Mouse (Mus musculus): ENCODE measurements around the gene Slc43a2.
"Not testable (repeated sequence)": the region's sequence is repeated elsewhere in the genome, so short reads cannot be mapped to it uniquely, and the experiment has no call there.

Gene Slc43a2

DNA sequence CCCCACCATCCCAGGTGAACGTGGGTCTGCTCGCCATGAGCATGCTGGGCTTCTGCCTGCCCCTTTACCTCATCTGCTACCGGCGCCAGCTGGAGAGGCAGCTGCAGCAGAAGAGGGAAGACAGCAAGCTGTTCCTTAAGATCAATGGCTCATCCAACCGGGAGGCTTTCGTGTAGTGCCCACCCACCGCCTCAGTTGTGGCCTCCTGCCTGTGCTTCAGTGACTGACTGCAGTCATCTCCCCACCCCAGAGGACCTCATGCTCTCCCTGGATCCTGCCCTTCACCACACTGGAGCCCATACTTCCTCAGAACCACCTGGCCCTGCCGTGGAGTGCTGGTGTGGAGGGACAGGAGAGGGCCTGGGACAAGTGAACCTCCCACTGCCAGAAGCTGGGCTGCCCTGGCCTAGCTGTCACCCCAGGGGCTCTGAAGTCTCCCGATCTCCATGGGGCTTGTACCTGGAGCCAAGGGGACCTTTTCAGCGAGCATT lies 40.9 kb downstream of the Slc43a2 start:
- DNase-seq (ENCODE audit: low spot score in 2 of 2): peak in 1 of 2 experiments; percentile 39

DNA sequence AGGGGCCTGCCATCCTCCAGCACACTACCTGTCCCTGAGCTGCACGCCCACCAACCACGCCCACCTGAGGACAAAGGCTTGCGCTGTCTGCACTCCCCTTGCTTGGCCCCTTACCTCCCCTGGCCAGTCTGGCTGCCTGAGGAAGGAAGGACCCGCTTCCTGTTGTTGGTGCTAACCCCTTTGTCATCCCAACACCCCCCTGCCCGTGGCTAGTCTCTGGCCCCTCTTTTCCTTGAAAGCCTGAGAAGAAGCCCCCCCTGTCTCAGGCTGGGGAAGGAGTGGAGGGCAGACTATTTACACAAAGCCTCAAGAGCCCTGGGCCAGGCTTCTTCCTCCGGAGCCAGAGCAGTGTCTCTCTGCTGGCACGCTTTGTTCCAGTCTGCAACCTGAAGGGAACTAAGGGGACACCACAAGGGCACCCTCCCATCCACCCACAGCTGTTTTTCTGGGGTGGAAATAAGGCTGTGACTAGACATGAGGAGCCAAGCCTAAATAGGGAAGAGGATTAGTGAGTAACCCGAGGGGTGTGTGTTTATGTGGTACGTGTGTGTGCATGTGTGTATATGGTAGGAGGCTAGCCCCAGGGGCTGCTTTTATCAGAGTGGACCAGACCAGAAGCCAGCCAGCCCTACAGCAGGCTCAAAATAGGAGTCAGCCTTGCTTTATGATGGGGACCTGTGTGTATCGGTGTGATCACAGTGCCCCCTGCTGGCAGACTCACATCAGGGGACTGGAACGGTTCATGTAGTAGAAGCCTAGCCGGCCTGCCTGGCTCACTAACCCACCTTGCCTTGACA lies 41.6 kb downstream of the Slc43a2 start:
- peak; percentile 88 to 89 for DNase-seq (ENCODE audit: low spot score in 2 of 2)

DNA sequence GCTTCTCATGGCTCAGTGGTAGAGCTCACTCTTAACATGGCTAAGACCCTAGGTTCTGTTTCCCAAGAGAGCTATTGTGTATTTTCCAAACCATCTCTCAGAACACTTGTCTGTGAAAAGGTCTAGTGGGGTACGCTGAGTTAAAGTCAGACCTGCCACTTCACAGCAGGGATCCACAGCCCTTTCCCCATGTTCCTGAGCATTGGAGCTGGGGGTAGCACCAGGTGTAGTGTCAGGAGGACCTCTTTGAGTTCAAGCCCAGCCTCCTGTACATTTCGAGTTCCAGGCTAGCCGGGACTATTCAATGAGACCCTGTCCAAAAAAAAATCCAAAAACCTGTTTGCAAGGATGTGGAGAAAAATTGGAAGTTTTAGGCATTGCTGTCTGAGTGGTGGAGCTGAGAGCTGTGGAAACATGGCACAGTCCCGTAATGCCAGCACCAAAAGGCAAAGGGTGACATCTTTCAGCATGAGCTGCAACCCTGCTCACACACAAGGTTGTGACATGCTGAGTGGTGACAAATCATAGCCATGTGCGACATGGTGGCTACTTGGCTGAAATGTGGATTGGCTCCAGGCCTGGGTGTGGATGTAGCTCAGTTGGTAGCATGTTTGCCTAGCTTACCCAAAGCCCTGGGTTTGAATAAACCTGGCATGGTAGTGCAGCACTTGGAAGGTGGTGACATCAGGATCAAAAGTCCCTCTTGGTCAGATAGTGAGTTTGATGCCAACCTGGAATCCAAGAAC lies 43.1 kb downstream of the Slc43a2 start:
- no peak for DNase-seq (ENCODE audit: low spot score in 2 of 2)

DNA sequence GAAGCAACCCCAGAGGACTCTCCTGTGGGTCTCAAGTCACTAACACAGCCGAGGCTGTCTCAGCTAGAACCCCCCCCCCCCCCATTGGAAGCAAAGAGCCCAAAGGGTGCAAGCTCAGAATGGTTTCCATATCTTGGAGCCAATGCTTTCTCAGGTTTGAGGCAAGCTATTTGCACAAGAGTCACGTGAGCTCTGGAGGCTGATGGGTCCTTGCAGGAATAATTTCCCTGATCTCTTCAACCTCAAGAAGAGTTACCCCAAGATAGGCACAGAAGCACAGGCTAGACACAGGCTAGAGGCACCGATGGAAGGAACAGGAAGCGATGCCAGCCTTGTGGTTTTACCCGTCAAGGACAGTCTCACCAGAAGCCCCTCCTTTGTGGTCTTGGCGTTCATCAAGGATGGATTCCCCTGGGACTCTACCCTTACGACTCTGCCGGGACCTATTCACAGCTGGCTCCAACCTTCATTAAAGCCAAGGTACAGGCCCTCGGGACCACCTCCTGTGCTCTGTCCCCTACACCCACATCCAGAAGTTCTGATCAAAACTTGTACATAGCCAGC lies 44.1 kb downstream of the Slc43a2 start:
- DNase-seq (ENCODE audit: low spot score in 2 of 2): no peak

DNA sequence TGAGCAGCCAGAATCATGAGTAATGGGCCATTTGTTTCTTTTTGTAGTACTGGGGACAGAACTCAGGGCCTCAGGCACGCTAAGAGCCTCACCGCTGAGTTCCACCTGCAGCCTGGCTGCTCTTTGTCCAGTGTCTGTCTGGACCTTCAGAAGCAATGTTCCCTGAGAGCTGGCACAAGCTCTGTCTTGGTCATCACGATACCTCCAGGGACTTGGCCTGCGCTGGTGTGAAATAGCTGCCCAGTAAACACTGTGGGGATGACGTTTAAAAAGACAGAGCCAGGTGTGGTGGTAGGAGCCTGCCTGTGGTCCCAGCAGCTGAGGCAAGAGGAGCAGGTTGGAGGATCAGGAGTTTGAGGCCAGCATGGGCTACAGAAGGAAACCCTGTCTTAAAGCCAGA lies 47.1 kb downstream of the Slc43a2 start:
- no peak for DNase-seq (ENCODE audit: low spot score in 2 of 2)

DNA sequence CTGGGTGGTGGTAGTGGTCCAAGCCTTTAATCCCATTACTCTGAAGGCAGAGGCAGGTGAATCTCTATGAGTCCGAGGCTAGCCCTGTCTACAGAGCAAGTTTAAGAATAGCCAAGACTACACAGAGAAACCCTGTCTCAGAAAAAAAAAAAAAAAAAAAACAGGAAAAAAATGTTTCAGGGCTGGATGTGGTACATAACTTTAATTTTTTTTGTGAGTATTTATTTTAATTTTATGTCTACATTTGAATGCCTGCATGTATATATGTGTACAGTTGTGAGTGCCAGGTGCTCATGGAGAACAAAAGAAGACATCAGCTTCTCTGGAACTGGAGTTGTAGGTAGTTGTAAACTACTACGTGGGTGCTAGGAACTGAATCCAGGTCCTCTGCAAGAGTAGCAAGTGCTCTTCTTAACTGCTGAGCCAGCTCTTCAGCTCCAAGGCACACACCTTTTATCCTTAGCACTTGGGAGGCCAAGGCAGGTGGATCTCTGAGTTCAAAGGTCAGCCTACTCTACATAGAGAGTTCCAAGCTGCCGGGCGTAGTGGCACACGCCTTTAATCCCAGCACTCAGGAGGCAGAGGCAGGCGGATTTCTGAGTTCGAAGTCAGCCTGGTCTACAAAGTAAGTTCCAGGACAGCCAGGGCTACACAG lies 50.1 kb downstream of the Slc43a2 start:
- DNase-seq (ENCODE audit: low spot score in 2 of 2): no peak

DNA sequence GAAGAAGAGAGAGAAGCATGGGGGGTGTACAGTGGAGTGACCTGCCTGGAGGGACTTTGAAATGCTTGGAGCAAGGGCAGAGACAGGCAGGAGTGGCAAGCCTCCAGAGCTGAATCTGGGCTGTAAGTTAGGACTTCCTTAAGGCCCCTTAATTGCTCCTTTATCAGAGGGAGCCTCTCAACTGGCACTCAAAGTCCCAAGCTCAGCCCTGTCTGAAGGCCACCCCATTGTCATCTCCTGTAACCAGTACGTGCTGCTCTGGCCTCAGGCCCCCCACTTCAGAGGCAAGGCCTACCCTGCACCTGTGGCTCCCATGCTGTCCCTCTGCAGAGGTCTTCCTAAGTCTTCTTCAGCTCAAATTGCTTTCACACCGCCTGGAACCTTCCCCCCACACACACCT lies 52.0 kb downstream of the Slc43a2 start:
- DNase-seq (ENCODE audit: low spot score in 2 of 2): no peak

DNA sequence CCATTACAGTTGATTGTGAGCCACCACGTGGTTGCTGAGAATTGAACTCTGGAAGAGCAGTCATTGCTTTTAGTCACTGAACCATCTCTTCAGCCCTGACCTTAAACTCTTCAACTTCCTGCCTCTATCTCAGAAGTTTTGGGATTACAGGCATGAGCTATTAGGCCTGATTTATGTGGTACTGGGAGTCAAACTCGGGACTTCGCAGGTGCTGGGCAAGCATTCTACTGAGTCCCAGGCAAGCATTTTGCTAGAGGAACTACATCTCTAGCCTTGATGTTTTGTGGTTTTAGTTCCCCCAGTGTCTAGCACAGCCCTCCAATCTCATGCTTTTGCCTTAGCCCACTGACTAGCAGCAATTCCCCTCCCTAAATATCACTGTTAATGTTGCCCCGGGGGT lies 53.6 kb downstream of the Slc43a2 start:
- DNase-seq (ENCODE audit: low spot score in 2 of 2): no peak

DNA sequence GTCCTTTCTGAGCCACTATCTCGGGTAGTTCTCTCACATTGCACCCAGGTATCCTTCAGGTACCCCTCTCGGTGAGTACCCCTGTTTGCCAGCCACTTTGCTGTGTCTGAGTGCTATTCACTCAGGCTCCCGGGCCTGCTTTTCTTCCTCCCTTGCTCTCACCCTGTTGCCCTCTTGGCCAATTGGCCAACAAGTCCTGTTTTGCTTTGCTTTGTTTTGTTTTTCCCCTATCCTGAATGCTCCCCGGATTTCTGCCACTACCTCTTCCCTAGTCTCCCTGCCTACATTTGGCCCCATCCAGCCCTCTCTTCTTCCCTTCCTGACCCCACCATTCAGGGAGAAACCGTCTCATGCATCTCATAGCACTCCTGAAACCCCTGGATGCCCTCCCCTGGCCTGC lies 54.5 kb downstream of the Slc43a2 start:
- no peak for DNase-seq (ENCODE audit: low spot score in 2 of 2)

DNA sequence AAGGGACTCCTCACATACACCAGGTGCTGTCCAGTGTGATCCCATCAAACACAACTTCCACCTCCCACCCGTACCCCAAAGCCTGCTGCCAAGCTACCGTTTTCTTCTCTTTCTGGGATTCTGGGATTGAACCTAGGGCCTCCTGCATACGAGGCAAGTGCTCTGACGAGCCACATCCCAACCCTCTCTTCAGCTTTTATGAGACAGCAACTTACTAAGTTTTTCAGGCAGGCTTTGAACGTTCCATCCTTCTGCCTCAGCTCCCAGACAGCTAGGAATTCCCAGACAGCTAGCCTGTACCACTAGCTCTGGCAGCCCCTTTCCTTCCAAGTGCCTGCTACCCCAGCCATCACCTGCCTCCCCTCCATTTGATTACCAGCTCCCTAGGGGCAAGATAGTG lies 55.5 kb downstream of the Slc43a2 start:
- no peak for DNase-seq (ENCODE audit: low spot score in 2 of 2)

DNA sequence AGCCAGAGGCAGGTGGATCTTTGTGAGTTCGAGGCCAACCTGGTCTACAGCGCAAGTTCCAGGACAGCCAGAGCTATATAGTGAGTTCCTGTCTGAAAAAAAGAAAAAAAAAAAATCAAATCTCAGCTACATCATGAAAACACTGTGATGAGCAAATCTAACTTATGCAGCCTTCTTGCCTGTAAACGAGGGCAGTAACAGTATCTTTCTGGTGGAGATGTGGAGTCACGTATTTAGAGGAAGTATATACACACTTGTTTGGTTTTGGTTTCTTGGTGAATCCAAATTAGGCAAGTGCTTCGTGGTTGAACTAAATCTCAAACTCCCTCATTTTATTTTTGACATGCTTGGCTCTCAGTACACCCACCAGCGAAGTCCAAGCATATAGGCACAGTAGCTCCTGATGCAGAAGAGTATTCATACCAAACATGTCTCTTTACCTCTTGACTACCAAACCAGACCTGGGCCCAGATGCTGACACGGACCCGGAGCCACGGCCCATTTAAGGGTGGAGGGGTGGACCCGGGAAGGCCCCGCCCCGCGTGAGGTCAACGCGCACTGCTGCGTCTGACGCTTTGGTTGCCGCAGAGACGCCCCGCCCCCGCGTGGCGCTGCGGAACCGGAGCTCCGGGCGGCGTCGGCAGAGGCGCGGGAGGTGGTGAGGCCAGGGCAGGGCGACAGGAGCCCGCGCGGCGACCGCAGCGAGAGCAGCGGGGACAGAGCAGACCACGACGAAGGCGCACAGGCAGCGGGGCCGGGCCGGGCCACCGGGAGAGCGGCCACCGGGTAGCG lies 56.2 kb downstream of the Slc43a2 start, which contains the start of gene Pitpna:
Pitpna (plus strand) TSS at position 605 of the 792 bp plus-strand sequence.
- peak; percentile 94 to 95 for DNase-seq (ENCODE audit: low spot score in 2 of 2)

DNA sequence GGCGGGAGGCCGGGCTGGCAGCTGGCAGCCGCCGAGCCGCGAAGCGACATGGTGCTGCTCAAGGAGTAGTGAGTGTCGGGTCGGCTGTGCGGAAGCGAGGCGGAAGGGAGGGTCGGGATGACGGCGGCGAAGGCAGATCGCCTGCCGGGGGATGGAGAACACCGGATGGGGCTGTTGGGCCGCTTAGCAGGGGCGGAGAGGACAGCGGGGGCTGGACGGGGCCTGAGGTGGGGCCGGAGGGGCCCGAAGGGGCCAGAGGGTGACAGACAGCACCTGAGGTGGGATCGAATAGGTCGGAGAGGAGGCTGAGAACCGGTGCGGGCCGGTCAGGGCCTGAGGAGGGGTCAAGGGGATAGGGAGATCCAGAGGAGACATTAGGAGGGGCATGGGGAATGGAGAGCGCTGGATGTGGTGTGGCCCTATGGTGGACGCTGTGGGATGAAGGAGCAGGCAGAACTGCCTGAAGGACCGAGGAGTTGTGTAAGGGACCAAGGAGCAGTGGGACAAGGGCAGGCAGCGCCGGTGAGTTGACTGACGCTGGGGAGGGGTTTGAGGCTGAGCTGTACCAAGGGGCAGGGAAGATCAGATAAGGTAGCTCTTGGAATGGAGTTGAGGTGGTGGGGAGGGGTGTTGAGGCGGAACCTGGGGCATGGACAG lies 56.9 kb downstream of the Slc43a2 start:
- DNase-seq (ENCODE audit: low spot score in 2 of 2): no peak

DNA sequence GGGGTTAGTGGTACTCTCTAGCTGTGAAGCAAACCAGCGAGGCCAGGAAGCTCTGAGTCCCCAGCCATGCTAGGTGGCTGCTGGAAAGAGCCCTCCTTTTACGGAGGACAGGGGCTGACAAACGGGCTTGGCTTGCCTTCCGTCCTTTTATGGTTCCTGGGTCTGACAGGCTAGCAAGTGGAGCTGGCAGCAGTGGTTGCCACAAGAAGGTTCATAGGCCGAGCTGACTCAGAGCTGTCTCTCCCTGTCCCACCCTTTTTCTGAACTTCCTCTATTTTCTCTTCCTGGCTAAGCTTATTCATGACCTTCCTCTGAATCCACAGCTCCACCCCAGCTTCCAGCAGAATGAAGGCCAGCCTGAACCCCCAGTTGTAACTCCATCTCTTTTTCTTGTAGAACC lies 61.1 kb downstream of the Slc43a2 start:
- no peak for DNase-seq (ENCODE audit: low spot score in 2 of 2)

DNA sequence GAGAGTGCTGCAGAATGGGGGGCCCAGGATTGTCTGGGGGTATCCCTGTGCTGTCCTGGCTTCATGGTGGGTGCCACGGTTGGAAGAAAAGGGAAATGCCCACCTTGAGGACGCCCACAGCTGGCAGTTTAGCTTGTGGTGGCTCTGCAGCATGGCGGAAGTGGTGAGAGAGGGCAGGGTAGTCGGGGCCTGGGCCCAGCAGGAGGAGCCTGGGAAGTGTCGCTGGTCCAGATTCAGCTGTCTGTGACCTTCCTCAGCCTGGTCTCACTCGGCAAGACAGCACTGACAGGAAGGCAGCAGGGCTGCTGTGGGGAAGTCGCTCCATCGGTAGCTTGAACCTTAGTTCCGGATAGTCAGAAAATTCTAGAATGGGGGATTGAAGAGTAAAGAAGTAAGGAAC lies 62.9 kb downstream of the Slc43a2 start:
- DNase-seq (ENCODE audit: low spot score in 2 of 2): no peak

DNA sequence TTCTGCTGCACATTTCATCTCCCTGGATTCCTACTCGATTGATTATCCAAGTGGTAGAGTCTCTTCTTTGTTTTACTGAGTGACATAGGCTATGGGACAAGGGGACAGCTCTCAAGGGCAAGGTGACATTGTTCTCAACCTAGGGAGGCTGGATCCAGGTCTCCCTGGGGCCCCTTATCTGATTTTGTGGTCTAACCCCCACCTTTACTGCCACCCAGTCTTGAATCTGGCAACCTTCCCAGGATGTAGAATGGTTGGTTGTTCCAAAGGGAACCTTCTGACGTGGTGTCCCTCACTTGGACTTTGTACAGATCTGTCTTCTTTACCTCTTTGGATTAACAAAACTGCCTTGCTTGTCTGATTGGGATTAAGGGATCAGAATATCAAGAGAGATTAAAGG lies 63.9 kb downstream of the Slc43a2 start:
- DNase-seq (ENCODE audit: low spot score in 2 of 2): no peak

DNA sequence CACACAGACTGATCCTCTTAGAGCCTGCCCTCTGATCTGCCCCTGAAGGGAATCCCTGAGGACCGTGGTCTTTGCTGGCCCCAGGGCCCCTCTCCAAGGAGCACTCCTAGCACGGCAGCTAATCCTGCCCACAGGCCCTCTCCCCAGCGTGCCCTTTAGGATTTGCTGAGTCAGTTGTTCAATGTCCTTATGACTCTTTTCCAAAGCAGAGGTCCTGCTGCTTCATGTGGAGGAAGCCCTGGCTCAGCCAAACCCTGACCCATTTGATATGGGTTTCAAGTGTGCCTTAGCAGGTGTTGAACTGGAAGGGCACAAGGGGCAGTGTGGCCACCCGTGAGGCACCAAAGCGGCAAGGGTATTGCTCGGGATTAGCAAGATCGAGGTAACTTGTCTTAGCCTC lies 64.3 kb downstream of the Slc43a2 start:
- no peak for DNase-seq (ENCODE audit: low spot score in 2 of 2)

DNA sequence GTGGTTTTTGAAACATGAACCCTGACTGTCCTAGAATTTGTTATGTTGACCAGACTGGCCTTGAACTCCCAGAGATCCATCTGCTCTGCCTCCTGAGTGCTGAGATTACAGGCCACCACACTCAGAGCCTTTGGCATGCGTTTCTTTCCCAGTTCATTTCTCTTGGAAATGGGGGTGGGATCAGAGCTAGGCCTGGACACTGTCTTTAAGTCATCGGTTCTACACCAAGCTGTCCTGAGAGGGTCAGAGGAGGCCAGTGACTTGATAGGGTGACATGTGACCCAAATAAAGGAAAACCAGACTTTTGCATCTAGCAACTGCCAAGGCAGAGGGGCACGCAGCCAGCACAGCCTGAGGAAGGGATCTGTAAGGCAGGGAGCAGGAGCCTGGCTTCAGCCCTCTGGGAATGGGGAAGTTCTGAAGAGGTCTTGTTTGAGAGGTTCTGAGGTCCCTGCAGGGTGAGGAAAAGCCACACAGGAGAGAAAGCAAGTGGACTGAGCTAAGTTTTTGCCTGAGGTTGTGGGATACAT lies 65.3 kb downstream of the Slc43a2 start:
- DNase-seq (ENCODE audit: low spot score in 2 of 2): no peak

DNA sequence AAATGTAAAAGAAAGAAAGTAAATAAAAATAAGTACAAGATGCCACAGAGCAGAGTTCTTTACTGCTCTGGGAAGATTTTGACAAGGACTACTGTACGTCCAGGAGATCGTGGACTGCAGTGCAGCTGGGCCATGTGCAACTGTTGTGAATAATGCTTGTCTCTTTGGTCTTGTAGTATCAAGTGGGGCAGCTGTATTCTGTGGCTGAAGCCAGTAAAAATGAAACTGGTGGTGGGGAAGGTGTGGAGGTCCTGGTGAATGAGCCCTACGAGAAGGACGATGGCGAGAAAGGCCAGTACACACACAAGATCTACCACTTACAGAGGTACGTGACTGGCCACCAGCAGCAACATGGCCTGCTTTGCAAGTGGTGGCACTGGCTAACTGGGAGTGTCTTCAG lies 66.5 kb downstream of the Slc43a2 start:
- no peak for DNase-seq (ENCODE audit: low spot score in 2 of 2)

DNA sequence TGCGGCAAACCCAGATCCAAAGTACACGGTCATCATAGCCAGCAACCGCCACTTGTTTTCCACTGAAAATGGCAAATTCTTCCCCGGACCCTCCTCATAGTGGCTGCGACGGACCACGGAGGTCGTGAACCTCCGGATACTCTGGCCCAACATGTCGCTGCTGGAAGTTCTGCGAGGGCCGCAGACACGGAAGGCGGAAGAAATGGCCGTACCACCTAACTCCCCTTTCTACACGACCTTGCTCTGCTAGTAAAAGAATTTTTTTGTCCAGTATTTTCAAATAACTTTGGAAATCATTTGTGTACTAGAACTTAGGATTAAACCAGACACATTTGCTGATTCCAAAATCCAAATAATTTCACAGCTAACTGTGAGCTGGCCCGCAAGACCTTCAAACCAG lies 68.3 kb downstream of the Slc43a2 start:
- DNase-seq (ENCODE audit: low spot score in 2 of 2): not testable (repeated sequence)

DNA sequence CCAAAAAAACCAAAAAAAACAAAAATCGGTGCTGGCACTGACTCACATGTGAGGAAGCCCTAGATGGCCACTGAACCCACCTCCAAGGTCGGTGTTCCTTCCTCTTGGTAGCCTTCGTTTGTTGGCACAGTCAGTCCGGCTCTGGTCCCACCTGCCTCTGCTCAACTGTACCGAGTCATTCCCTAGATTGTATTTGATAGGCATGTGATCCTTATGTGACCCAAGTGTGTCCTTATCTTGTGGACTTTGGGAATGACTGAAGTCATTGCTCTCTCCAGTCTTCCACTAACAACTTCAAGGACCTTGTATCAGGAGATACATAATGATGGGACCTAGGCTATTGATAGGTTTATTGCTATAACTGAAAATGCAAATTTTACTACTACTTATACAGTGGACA lies 73.3 kb downstream of the Slc43a2 start:
- DNase-seq (ENCODE audit: low spot score in 2 of 2): no peak

DNA sequence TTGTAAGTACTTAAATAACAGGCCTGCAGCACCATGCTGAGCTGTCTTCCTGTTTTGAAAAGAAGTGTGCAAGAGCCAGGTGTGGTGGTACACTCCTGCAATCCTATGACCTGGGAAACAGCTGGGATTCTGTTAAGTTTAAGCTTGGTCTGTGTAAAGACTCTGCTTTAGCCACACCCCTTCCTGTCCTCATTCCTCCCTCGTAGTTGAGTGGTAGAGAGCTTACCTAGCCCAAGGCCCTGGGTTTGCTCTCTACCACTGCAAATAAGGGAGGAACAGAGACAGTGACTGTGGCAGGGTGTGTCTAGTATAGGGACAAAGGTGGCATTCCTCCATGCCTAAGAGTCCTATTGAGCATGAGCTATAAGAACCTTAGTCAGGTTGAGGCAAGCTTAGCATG lies 73.8 kb downstream of the Slc43a2 start:
- DNase-seq (ENCODE audit: low spot score in 2 of 2): no peak
